Mouse (Mus musculus) kidney, adult 2 months (tissue): ENCODE measurements around the gene Fiz1.

Source experiments
- CTCF ChIP-seq: fragments of 200-500 bp; conservative IDR thresholded peaks from 2 replicates; pipeline ENCODE4 v1.5.1; 2011; ENCODE audit warnings: low read depth, mild to moderate bottlenecking, control low read depth, low read length, moderate library complexity, mixed read lengths; ENCODE audit not compliant: insufficient read depth, insufficient read length
- POLR2A ChIP-seq: fragments of 200-500 bp; IDR thresholded peaks from one replicate; pipeline ENCODE4 v1.6.1; 2011; ENCODE audit warnings: low read depth, low read length, control low read depth

DNA sequence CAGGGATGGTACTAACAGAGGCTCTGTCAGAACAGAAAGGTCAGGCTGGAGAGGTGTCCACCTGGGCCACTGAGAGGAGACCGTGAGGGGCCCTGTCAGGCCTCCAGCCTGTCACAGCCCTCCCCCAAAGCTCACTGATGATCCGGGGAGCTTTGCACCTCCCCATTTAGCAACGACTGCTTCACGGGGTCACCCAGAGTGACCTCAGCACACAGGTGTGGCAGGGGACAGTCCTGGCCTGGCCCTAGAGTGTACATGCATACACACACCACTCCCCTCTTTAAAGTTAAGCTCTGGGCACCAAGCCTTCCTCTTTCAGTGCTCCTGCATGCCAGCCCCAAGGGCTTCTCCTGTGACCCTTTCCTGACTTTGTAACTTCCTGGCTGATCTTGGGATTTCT is 39.0 kb downstream of the Fiz1 start:
- TF ChIP-seq CTCF (no peak), POLR2A (no peak)
